Mouse (Mus musculus): ENCODE data around the gene Hs6st3.

Hs6st3 gene

GRCm38 (mm10) chr14:119642874-119643273 lies 504.7 kb downstream of the Hs6st3 start:
- no peak for DNase-seq (ENCODE audit: low read depth)

DNA sequence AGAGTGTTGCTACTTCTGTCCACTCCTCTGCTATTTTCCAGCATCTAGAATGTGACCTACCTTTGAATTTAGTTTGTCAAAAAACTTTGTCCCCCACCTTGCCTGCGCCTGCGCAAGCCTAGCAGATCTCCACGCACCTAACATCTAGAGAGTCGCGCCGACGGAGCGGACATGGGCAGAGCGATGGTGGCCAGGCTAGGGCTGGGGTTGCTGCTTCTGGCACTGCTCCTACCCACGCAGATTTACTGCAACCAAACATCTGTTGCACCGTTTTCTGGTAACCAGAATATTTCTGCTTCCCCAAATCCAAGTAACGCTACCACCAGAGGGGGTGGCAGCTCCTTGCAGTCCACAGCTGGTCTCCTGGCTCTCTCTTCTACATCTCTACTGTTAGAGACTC lies 505.7 kb downstream of the Hs6st3 start:
- DNase-seq (ENCODE audit: low read depth), result no peak

- DNase-seq (ENCODE audit: low read depth), result no peak
Observed at GRCm38 (mm10) chr14:119656936-119657335, 518.8 kb downstream of the Hs6st3 start.

- DNase-seq (ENCODE audit: low read depth), result no peak
Observed at GRCm38 (mm10) chr14:119665741-119666141, 527.6 kb downstream of the Hs6st3 start.

GRCm38 (mm10) chr14:119667421-119667820 lies 529.3 kb downstream of the Hs6st3 start:
- DNase-seq (ENCODE audit: low read depth), result no peak

DNA sequence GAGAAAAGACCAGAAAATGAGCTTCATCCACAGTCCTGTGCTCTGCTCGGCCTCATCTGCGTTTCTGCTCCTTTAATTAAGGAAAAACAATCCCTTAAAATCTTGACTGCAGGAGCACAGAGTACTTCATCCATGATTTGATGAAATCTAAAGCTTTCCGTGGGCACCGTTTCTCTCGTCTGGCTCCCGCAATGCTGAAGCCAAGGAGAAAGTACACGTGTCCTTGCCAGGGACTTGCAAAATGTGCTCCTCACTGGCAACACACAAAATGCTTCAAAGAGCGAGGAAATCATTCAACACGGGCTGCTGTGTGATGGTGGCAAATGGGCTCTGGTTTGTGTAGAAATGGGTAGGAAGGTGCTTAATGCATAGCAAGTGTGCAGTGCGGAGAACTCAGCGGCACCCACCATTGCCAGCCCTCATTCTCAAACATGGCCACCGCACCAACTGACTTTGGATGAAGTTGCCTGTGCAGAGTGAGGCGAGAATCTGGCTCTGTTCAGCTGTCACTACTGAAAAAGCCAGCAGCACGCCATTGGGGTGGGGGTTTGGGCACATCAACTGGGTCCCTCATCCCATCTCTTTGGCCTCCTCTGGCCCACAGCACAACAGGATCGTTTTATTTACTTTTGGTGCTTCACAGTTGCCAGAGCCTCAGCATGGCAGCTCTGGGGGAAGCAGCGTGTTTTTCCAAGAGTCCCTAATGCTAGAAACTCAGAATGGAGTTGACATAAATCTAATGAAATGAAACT lies 532.9 kb downstream of the Hs6st3 start:
- no peak for DNase-seq (ENCODE audit: low read depth)

DNA sequence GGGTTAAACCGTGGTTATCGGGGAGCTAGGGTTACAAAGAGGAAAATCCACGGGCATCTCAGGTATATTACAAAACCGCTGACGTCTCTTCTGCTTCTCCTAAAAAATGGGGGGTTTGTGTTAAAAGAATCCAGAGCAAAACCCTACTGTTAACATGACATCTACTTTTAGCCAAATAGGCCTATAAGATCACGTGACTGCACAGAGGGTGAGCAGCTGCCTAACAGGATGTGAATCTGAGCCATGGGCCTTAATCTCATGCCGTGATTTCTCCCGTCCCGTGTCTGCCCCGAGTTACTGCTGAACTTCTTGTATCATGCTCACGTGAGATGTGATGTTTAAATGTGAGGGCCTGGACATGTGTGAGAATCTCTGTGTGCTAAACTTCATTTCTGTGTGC lies 540.4 kb downstream of the Hs6st3 start:
- no peak for DNase-seq (ENCODE audit: low read depth)

DNA sequence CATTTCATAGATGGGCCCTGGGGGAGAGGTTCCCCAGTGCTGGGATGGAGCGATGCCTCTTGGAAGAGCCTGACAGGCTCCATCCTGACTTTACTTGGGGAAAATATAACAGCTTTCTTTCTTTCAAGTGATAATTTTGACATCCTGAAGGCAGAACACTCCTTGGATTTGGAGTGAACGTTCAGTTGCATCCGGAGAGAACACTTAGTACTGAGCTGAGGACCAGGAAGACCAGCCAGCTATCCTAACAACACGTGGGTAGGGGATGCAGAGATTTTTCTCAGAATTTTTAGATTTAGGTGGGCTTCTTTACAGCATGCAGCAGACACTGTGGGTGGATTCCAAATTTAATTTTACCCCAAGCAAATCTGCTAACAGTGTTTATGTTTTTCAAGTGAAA lies 541.9 kb downstream of the Hs6st3 start:
- no peak for DNase-seq (ENCODE audit: low read depth)

- DNase-seq (ENCODE audit: low read depth), result no peak
Observed at GRCm38 (mm10) chr14:119687885-119688284, 549.7 kb downstream of the Hs6st3 start.

GRCm38 (mm10) chr14:119699982-119700381 lies 561.8 kb downstream of the Hs6st3 start:
- DNase-seq (ENCODE audit: low read depth), result no peak

- no peak for DNase-seq (ENCODE audit: low read depth)
Observed at GRCm38 (mm10) chr14:119714712-119715111, 576.6 kb downstream of the Hs6st3 start.

GRCm38 (mm10) chr14:119717323-119717722 lies 579.2 kb downstream of the Hs6st3 start:
- DNase-seq (ENCODE audit: low read depth), result no peak

GRCm38 (mm10) chr14:119725102-119725501 lies 587.0 kb downstream of the Hs6st3 start:
- DNase-seq (ENCODE audit: low read depth), result no peak

DNA sequence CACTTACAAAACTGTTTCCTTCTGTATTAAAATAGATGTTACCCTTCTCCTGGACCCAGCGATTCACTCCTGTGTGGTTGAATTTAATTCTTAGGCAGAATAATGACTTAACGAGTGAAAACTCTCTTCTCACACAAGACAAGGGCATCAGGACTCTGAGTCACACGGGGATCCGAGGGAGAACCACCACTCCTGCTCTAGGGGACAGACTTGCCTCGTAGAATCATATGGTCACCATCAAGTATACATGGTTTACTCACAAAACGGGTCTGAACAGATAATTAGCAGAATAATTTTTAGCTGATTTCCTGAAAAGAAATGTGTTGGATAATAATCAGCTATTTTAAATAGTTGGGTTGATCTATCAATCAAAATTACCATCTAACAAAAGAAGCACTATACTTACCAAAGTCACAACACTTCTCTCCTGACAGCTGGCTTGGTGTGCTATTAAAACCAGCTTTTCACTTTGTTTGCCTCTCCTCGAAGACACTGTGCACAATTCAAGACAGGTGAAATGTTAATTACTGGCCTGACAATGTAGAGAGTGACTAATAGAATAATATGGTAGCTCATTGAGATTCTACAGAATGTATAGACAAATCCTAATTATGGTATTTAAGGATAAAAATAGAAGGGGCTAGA lies 593.4 kb downstream of the Hs6st3 start:
- no peak for DNase-seq (ENCODE audit: low read depth)

- DNase-seq (ENCODE audit: low read depth), result no peak
Observed at GRCm38 (mm10) chr14:119732219-119732618, 594.1 kb downstream of the Hs6st3 start.

DNA sequence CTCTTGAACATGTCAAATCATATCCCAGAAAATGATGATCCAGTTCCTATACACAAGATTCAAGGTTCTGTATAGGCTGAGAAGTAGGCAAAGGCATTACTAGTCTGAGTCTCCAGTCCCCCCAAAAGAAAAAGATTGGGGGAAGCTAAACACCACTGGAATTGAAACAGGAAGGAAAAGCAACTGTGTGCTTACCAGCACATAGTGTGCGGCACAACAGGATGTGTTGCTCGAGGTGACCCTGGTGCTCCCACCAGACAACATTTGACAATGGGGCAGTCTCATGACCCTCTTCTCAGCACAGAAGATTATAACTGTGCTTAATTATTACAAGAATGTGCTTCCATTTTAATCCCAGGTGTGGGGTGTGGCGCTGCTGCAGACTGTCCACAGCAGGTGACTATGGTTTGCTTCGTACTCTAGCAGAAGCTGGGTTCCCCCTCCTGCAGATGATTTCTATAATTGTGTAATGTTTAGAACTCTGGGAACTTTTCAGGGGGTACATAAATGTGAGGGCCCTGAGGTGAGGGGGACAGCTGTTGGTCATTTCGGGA lies 599.3 kb downstream of the Hs6st3 start:
- DNase-seq (ENCODE audit: low read depth), result no peak

DNA sequence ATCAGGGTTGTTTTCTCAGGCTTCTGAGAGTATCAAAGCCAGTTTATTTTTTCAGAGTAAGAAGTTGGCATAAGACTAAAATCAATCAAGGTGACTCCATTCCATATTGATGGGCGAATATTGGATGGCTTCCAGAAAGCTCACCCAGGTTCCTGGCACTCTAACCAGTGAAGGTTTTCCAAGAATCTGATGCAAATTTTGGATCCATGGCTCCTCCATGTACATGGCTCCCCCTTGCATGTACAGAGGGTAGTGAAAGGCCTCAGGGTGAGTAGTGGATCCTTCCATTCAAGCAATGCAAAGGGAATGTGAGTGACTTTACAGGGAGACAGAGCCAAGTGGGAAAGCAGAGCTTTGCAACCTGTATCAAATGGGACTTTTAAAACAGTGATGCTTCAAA lies 603.6 kb downstream of the Hs6st3 start:
- no peak for DNase-seq (ENCODE audit: low read depth)

GRCm38 (mm10) chr14:119761376-119761775 lies 623.2 kb downstream of the Hs6st3 start:
- no peak for DNase-seq (ENCODE audit: low read depth)

DNA sequence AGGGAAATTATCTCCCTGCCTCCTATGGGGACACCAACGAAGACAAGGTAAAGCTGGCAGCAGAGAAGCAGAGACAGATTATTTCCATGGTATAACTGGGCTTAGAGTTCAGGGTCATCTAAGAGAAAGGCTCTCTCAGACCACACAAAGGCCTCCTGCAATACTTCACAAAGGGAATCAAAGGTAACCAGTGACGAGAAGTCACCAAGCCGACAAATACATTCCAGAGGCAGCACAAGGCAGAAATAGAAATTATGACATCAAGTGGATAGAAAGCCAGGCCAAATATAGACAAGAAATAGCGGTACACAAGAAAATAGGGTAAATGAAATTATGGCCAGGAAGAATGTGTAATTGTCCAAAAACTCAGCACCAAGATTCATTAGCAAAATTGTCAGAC lies 633.9 kb downstream of the Hs6st3 start:
- DNase-seq (ENCODE audit: low read depth), result no peak

- DNase-seq (ENCODE audit: low read depth), result no peak
Observed at GRCm38 (mm10) chr14:119776261-119776660, 638.1 kb downstream of the Hs6st3 start.

DNA sequence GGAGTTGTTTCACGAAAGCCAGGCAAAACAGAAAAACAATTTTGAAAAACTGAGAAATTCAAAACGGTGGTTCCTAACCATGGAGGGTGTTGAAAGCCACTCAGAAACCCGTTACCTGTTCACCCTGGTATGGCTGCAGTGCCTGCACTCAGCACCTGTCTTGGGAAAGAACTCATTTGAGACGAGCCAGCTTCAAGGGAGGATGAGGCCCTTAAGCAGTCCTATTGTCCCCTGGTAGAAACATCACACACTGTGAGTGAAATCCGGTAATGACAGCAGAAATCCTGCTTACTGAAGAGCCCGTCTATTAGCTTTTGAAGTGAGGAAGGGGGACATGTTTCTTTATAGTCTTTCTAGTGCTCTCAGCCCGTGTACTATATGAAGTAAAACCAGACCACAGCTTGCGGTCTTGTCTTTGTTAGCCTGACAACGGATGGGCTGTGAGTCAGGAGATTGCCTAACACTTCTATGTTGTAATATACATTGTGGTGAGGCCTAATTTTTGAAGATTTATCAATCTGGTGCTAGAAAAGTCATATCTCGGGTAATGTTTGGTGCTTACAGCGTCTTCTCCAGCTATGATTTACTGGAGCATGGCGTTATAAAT lies 641.9 kb downstream of the Hs6st3 start:
- no peak for DNase-seq (ENCODE audit: low read depth)

GRCm38 (mm10) chr14:119781111-119781510 lies 643.0 kb downstream of the Hs6st3 start:
- DNase-seq (ENCODE audit: low read depth), result no peak

- DNase-seq (ENCODE audit: low read depth), result no peak
Observed at GRCm38 (mm10) chr14:119789457-119789856, 651.3 kb downstream of the Hs6st3 start.
